Mouse (Mus musculus) limb, embryonic 10.5 days (tissue): ENCODE data around the gene Hectd4. TPM values are rescaled to one million over a fixed set of nuclear protein-coding genes. Genes with fewer than 3 reads are reported as not detected.

Experiments
- DNase-seq: peaks from one replicate; pipeline ENCODE4 v3.0.0-alpha.2; 2017; ENCODE audit warnings: low spot score
- H3K27ac ChIP-seq: fragments of 300-500 bp; sonication (generic); 2 replicates; pipeline ENCODE4 v1.5.1; 2016; ENCODE audit warnings: mild to moderate bottlenecking
- H3K27me3 ChIP-seq: fragments of 300-500 bp; sonication (generic); 2 replicates; pipeline ENCODE4 v1.6.1; 2016; ENCODE audit warnings: low read depth, mild to moderate bottlenecking; ENCODE audit not compliant: poor library complexity, severe bottlenecking
- H3K36me3 ChIP-seq: fragments of 300-500 bp; sonication (generic); 2 replicates; pipeline ENCODE4 v1.6.1; 2016; ENCODE audit warnings: mild to moderate bottlenecking, moderate library complexity
- H3K4me1 ChIP-seq: fragments of 300-500 bp; sonication (generic); 2 replicates; pipeline ENCODE4 v1.6.1; 2016
- H3K4me3 ChIP-seq: fragments of 300-500 bp; sonication (generic); 2 replicates; pipeline ENCODE4 v1.5.1; 2016; ENCODE audit warnings: mild to moderate bottlenecking, moderate library complexity
- H3K9me3 ChIP-seq: fragments of 300-500 bp; sonication (generic); replicated peaks from 2 replicates; pipeline ENCODE4 v1.6.1; 2016; ENCODE audit warnings: mild to moderate bottlenecking
- WGBS: fragments of 180-500 bp; shearing (Covaris S2); methylation state at CpG from one replicate; pipeline ENCODE4 v1.1.7; 2016; 5-methylcytosine and 5-hydroxymethylcytosine counted together
- polyA plus RNA-seq: library from polyadenylated mRNA; unstranded; fragments of >200 nt; fragmentation: Nextera tagmentation; extraction: Ambion mirVana; gene quantifications from 2 replicates; pipeline ENCODE4 v1.2.1, GENCODE M21; 2016

Hectd4 gene
- polyA plus RNA-seq, 1 experiment from 2014 or later: 4.2 TPM

DNA sequence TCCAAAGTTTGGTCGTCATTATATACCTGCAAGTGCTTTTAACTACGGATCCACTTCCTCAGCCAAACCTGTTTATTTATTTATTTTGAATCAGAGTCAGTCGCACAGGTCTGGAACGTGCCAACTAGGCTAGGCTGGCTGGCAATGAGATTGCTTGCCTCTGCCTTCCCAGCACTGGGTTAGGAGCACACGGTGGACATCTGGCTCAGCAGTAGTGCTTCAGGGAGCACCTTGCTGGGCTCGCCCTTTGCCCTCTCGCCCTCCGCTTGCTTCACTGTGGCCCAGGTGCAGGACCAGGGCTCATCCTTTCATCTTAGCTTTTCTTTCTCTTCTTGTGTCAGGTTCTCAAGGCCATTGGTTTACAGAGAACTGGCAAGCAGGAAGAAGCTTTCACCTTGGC, 187.8 kb downstream of the Hectd4 start:
- H3K36me3 ChIP-seq: peaks cover 98% of the 10 kb centered on the region
- no peak overlapping the region for H3K27ac ChIP-seq
- WGBS: 93% methylated on average over 8 of the region's 8 CpGs
- no peak overlapping the region for H3K4me3 ChIP-seq
- no peaks in the 10 kb centered on the region for H3K4me1 ChIP-seq
- H3K27me3 ChIP-seq: no peaks in the 10 kb centered on the region
- DNase-seq: no peak
- H3K9me3 ChIP-seq: no peaks in the 10 kb centered on the region

DNA sequence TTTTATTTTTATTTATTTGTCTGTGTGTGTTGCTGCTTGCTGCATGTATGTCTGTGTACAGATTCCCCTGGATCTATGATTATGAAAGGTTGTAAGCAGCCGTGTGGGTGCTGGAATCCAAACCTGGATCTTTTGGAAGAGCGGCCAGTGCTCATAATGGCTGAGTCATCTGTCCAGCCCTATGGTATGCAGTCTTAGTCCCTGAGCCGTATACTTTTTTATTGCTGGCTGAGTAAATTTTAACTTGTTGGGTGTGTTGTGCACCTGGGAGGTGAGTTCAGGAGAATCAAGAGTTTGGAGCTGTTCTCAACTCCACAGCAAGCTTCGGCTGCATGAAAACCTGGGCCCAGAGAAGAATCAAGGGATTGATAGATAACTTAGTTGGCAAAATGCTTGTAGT, 191.0 kb downstream of the Hectd4 start:
- Histone ChIP-seq H3K27ac (no peak overlapping the region), H3K4me3 (no peak overlapping the region), H3K36me3 (peaks cover 99% of the 10 kb centered on the region), H3K27me3 (no peaks in the 10 kb centered on the region), H3K9me3 (no peaks in the 10 kb centered on the region), H3K4me1 (no peaks in the 10 kb centered on the region)
- no peak for DNase-seq
- 91% methylated on average over 4 of the region's 4 CpGs for WGBS

Other genes with a start within 250 kb of the Hectd4 start
- gene Rph3a, start 210.1 kb upstream of the Hectd4 start, polyA plus RNA-seq: not detected in 2 replicates
- gene Ptpn11, start 28.8 kb upstream of the Hectd4 start, polyA plus RNA-seq: 23.6 and 24.9 TPM in 2 replicates
- 661 and 766 TPM in 2 replicates for gene Rpl6, start 15.7 kb upstream of the Hectd4 start, polyA plus RNA-seq
- 50.4 and 67.7 TPM in 2 replicates for gene Trafd1, start 165.4 kb downstream of the Hectd4 start, polyA plus RNA-seq
- gene Naa25, start 177.7 kb downstream of the Hectd4 start, polyA plus RNA-seq: 47.0 and 52.8 TPM in 2 replicates
- 0.55 and 0.73 TPM in 2 replicates for gene Tmem116, start 231.7 kb downstream of the Hectd4 start, polyA plus RNA-seq
- gene Erp29, start 232.3 kb downstream of the Hectd4 start, polyA plus RNA-seq: 102 and 112 TPM in 2 replicates